Mouse (Mus musculus) spleen, adult 2 months (tissue): ENCODE data around the gene Xpr1.

Experiments used
- CTCF ChIP-seq: fragments of 200-500 bp; IDR thresholded peaks from 2 replicates; pipeline ENCODE4 v1.5.1; 2011; ENCODE audit warnings: mild to moderate bottlenecking, inconsistent platforms; ENCODE audit not compliant: insufficient read depth, insufficient read length, insufficient replicate concordance; ENCODE audit errors: extremely low read depth
- POLR2A ChIP-seq: fragments of 200-500 bp; IDR thresholded peaks from 2 replicates; pipeline ENCODE4 v1.6.1; 2011; ENCODE audit warnings: low read depth, low read length, inconsistent platforms

- no peak for TF ChIP-seq CTCF
- no peak for TF ChIP-seq POLR2A
Measured at GRCm38 (mm10) chr1:155248041-155248440, 169.2 kb downstream of the Xpr1 start.
